Mouse (Mus musculus): ENCODE results near the gene Ltbp1.

Gene Ltbp1

DNA sequence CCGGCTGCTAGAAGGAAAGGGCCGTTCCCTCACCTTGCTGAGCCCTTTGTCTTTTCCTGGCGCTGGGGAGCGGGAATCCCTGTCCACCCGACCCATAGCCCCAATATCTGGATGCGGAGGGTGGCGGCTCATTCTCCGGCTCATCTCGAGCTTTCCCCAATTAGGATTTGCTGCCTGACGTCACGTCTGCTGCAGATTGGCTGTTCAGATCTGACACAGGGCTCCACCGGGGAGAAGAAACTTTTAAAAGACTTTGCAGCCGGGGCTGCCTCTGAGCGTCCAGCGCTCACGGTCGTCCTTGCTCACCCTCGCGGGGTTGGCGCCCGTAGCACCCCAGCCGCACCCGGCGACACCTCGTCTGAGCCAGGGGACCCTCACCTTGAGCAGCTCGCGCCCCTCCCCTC, at the start of gene Ltbp1:
TSS of gene Ltbp1 (plus strand) at position 288 of the 404 bp plus-strand sequence.
- peak; percentile 20 for DNase-seq (ENCODE audit: low read depth)

DNA sequence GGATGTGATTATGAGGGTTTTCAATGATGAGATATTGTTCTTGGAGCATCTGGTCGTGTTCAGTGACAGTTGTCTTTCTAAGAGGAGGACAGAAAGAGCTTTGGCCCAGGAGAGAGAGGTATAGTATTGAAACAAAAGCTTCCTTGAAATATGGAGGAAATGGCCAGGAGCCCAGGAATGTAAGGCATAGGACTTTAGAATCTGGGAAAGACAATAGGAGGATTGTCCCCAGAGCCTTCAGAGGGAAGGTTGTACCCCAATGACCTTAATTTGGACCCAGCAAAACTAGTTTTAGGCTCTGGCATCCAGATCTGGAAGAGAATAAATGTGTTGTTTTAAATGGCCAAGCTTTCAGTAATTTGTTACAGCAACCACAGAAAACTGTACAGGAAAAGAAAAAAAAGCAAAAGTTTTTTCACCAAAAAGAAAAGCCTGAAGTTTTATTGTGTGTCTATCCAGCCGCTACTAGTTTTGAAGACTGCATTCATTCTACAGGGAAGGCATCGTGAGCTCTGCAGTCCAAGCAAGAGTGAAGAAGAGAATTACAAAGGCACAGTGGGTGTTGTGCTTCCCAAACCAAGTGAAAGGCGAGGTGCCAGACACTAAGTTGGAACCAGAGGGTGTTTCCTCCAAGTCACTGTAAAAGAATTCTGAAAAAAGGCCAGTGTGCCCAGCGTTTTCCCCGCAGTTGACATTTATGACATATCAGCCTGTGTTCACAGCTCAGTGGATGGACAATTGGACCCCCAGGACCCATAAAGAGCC, 45.7 kb upstream of the Ltbp1 start:
- no peak for DNase-seq (ENCODE audit: low read depth)

DNA sequence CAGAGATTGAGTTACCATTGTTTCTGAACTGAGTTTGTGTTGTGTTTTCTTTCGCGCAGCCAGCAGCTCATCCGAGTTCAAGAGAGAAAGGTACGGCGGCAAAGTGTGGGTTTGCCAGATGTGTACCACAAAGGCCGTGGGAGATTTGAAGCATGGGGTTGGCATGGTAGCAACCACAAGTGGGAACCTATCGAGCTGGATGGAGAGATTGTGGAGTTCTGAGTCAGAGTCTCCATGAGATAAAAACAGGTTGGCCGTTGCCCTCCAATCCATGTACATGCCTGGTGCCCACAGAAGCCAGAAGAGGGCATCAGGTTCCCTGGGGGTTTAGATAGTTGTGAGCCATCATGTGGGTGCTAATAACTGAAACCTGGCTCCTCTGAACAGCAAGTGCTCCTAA, 42.1 kb upstream of the Ltbp1 start:
- no peak for DNase-seq (ENCODE audit: low read depth)

DNA sequence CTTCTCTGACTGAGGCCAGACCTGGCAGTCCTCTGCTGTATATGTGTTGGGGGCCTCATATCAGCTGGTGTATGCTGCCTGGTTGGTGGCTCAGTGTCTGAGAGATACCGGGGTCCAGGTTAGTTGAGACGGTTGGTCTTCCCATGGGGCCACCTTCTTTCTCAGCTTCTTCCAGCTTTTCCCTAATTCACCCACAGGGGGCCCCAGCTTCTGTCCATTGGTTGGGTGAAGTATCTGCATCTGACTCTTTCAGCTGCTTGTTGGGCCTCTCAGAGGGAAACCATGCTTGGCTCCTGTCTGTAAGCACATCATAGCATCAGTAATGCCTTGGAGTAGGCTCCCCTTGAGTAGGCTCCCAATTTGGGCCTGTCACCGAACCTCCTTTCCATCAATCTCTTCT, 41.5 kb upstream of the Ltbp1 start:
- no peak for DNase-seq (ENCODE audit: low read depth)

DNA sequence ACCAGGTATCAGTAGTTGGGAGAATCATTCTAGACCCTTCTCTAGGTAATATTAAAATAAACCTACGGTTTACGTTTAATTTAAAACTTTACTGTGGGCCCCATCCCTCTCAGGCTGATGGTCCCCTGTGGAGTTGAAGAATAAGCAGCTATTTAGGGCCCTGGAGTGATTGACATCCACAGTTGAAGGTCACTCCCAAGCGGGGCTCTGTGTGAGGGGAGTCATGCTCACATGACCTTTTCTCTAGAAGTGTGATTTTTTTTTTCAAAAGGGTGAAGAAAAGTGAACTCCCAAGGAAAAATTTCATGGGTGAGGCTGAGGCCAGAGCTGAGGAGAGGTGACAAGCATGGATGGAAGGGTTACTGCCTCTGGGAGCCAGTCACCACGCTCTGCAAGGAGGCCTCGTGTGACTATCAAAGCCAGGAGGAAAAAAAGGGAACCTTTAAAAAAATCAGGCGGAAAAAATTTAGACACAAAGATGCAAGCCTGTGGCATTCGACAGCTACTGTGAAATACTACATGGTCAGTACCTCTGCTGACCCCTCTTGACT, 38.0 kb upstream of the Ltbp1 start:
- no peak for DNase-seq (ENCODE audit: low read depth)

DNA sequence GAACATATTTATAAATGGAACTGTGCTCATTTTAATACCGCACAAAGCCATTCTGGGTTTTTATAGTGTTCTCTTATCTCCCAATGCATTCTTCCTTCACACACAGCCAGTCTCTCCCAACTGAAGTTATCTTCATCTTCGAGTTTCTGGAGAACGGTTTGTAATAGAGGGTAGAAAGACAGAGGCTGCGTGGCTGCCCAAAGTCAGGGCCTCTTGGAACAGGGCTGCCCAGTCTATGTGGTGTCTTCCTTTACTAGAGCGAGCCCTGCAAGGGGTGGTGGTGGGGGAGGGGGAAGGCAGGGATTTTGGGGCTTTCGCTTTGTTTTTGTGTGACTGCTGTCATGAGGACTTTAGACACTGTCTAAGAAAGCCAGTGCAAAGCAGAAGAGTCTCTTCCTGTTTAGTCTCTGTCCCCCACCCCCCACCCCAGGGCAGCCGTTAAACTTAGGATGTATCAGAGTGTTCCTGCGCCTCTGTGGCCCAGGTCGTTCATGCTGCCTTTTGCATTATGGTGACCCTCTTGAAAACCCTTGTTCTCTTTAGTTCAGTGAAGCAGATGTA, 37.1 kb upstream of the Ltbp1 start:
- DNase-seq (ENCODE audit: low read depth): no peak

DNA sequence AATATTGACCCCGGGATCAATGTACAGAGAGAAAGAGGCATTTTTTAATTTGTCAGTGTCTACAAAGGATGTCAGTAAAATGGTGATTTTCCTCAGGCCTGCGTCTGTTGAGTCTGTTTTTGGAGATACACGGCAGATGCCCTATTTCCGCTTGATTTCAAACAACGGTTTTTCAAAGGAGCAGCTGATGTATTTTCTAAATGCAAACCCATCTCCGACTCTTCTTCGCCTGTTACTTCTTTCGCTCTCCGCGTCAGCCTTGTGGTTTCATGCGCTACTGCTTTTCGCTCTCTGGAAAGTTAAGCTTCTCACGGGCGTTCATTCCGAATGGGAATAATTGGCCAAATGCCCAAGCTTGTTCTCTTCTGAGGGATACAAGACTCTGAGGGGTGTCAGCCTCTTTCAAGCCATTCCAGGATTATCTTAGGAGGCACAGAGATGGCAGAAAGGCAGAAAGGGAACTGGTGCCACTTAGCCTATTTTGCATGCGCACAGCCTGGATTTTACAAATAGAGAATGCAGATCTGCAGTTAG, 36.6 kb upstream of the Ltbp1 start:
- no peak for DNase-seq (ENCODE audit: low read depth)

DNA sequence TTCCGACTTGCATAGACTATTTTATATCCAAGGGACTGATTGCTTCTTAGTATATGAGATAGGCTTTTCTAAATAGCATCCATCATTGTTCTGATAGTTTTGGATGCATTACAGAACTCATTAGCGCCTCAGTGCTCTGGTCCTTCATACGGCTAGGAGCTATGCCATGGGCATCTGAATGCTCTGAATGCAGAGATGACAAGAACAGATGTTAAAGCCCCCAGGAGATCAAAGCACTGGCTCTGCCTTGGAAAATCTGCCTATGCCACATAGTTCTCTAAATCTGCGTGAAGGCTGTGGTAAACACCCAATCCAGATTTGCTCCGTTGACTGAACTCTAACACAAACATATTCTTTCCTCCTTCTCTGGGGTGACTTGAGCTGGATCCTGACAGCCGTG, 30.2 kb upstream of the Ltbp1 start:
- no peak for DNase-seq (ENCODE audit: low read depth)

DNA sequence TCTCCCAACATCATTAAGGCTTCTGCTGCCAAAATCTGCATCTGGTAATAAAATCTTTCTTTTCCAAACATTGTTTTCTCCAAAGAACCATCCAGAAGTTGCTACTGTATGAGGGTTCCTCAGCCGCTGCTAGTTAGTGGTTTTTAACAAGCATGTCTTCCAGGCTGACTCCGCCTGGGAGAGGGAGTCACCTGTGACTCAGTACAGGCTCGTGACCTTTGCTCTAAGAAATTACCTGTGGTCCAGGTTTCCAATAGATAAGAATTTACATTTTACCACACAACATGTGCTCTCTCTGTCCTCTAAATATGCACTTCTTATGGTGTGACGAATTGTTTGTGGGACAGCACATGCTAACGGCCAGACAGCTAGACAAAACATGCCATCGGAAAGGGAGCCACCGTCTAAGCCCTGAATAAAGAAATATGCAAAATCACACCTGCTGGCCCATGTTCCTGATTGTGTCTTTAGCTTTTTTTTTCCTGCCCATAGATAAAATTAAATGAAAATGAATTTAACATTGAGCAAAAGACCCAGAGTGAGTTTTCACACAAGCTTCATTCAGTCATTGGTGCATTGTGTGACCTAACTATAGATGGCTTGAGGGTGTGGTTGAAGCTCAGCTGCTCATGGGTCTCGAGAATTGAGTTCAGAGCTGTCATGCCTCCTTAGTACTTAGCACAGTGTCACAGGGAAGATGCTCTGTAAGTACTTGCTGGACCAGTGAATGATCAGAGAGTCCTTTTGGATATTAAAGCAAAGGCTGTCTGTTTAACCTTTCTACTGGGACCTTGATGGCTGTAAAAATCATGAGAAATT, 29.0 kb upstream of the Ltbp1 start:
- no peak for DNase-seq (ENCODE audit: low read depth)

DNA sequence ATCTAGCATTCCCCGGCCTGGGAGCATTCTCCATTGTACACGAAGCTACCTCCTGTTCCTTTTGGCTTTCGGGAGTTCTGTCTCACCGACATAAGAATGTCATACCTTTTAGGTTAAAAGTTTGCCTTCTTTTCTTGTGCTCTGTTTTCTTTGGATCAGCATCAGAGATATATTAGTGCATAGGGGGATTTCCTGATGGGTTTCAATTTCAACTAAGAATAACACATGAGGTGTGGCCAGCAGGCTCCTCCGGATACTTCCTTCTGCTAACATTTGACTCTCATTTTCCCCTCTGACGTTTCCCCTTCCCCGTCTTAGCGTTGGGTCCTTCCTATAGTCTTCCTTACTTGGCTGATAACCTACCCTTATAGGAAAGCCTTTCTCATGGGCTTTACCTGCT, 25.6 kb upstream of the Ltbp1 start:
- DNase-seq (ENCODE audit: low read depth): no peak

DNA sequence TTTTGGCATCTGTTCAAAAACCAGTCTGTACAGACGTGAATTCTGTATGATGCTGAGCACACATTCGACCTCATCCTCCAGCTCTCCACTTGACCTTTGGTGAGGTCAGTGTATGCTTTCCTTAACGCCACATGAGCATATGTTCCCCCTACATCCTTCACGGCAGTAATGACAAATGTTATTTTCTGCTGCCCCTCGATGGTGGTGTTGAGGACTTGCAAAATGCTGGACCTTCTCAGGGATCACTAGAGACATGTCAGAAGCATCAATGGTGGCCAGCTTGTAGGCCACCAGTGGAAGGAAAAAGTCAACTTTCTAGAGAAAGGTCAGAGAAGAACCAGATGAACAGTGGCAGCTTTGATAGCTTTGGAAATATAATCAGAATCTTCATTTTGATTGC, 23.7 kb upstream of the Ltbp1 start:
- no peak for DNase-seq (ENCODE audit: low read depth)

DNA sequence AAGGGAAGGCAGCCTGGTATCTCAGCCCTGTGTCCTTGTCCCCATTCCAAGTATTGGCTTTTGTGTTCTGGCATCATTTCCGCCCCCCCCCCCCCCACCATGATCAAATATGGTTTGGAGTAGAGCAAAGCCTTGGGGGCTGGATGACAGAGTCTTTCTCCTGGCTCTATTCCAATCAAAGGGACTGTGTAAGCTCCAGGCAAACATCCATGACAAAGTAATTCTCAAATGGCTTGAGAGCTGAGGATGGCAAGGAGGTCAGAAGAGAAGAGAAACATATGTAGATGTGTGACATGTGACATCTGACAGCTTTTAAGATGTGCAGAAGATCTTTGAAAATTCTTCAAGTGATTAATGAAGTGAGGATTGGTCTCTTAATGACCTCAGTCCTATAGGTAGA, 22.5 kb upstream of the Ltbp1 start:
- no peak for DNase-seq (ENCODE audit: low read depth)

DNA sequence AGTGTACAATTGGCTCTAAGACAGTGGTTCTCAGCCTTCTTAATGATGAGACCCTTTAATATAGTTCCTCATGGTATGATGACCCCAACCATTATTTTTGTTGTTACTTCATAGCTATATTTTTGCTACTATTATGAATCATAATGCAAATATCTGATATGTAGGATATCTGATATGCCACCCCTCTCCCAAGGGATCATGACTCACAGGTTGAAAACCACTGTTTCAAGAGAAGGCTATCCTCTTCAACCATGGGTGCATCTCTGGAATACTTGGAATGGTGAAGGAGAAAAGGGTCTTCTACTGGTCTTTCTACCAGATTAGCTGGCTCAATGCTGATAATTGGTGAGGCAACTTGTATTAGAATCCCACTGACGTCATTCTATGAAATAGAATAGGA, 21.3 kb upstream of the Ltbp1 start:
- DNase-seq (ENCODE audit: low read depth): no peak

DNA sequence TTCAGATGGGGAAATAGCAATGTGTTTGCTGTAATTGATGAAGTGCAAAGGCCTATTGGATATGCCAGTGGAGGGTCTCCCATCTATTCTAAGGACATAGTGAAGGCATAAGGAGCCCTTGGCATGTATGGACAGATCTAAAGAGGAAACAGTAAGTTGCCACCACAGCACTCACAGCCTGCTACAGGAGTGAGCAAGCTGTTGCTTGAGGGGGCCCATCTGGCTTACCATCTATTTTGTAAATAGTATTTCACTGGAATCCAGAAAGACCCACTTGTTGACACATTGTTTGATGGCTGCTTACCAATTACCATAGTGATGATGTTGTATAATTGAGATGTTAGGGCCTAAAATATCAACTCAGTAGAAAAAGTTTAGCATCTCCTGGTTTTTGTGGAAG, 20.7 kb upstream of the Ltbp1 start:
- no peak for DNase-seq (ENCODE audit: low read depth)

DNA sequence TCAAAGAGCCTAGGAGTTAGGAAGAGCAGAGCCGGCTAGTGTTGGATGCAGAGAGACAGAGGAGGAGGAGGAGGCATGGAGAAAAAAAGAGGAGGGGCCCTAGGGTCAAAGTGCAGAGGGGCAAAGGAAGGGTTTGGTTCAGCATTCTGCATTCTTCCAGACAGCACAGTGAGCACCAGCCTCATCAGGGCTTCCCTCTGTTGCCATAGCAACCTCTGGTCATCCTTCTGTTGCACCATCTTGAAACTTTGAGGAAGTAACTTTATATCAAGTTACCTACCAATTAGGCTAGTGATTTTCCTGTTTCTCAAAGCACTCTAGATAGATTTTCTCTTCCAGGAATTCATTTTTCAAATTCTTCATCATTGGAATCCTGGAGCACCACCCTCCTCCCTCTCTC, 18.3 kb upstream of the Ltbp1 start:
- no peak for DNase-seq (ENCODE audit: low read depth)

DNA sequence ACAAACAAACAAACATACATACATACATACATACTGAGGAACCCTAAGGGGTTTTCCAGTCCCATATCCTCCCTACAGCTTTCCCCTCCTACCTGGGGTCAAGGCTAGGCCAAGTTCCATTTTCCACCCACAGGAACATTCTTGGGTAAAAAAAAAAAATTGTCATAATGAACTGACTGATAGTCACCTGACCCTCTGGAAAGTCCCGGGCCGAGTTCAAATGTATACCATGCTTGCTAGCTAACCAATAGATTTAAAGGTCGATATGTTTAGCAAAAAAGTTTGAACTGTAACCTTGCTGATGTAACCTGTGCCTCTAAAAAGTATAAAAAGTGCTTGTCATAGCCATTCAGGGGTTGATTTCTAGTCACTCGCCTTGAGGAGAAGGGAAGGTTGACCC, 15.7 kb upstream of the Ltbp1 start:
- DNase-seq (ENCODE audit: low read depth): no peak

DNA sequence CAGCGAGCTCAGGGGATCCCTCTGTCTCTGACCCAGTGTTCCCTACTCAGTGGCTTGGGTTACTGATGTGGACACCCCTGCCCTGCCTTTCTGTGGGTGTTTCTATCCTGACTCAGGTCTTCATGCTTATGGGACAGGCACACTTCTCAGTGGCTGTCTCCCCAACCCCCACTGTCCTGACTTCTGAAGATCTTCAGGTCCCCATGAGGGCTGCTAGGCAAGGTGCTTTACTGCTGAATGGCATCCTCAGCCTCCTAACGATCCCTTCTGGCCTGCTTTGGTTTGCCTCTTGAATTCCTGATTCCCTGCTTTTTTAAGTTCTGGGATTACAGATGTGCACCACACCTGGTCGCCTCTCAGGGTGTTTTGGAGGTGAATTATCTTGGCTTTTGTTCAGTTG, 14.8 kb upstream of the Ltbp1 start:
- DNase-seq (ENCODE audit: low read depth): no peak

DNA sequence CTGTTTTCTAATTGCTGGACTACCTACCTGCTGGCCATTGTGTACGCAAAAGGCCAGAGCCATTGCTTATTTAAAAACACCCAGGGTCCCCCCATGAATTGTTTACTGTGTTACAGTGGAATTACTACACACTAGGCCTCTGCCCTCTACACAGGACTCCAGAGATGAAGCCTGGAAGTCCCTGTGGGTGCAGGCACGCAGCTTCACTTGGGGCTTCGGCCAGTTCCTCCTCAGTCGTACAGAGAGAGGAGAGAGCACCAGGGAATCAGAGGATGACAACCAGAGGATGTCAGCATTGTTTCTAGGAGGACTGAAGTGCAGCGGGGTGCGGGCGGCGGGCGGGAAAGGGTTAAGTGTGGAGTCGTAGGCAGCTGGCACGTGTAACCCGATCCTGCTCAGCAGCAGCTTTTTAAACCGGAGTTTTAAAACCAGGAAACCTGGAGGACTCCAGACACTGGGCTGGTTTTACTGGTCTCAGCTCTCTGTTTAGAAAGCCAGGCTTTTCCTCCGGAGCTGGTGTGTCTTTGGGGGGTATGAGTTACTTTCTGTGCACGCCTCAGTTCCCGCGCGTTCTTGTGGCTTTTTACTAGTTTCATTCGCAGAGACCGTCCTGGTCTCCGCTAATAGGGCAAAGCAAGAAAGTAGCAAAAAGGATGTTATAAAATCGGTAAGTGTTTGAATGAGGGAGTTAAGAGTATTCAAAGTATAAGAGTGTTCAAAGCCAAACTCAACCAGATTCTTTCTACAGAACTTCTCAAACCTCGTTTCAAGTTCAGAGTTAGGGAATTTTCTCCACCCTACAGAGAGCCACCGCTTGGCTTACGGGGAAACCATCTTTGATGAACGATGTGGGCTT, 11.4 kb upstream of the Ltbp1 start:
- DNase-seq (ENCODE audit: low read depth): no peak

DNA sequence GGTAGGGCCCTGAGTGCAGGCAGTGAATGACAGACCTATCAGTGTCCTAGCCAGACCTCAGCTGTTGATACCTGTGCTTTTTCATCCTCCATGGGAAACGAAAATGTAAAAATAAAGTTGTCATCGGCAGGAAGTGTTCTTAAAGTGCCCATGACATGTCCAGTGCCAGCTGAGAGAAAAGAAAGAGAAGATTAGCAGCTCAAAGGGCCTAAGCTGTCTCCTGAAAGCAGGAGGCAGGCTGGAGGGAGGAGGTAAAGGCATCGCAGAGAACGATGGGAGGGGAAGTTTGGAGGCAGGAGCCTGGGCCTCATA, 10.8 kb upstream of the Ltbp1 start:
- DNase-seq (ENCODE audit: low read depth): no peak

DNA sequence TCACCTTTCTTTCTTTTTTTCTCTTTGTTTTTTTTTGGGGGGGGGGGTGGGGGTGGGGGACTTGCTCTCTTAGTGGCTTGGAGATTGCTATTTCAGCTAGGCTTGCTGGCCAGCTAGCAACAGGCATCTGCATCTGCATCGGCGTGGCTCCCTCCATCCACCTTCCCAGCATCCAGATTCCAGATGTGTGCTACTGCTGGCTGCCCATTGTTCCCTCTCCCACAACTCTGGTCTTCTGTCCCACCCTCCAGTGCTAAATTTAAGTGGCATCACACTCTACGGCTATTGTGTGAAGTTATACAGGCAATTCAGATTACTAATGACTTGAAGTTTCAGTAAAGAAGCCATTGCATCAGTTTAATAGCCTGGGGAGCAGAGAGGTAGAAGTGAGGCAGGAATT, 10.1 kb upstream of the Ltbp1 start:
- DNase-seq (ENCODE audit: low read depth): no peak

DNA sequence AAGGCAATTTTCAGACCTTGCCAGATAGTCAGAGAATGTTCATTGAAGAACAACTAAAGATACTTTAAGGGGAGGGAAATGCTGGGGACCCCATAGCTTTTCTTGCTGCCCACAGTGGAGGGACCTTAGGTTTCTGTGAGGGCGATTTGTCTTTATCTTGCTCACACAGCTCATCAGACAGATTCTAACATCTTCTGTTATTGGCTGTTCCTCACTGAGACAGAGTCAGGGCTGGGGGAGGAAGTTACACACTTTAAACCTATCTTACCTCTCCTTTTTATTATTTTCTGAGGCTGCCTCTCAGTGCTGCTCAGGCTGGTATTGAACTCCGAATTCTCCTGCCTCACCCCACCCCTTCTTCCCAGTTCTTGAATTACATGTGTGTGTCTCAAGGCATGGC, 5.3 kb upstream of the Ltbp1 start:
- no peak for DNase-seq (ENCODE audit: low read depth)

DNA sequence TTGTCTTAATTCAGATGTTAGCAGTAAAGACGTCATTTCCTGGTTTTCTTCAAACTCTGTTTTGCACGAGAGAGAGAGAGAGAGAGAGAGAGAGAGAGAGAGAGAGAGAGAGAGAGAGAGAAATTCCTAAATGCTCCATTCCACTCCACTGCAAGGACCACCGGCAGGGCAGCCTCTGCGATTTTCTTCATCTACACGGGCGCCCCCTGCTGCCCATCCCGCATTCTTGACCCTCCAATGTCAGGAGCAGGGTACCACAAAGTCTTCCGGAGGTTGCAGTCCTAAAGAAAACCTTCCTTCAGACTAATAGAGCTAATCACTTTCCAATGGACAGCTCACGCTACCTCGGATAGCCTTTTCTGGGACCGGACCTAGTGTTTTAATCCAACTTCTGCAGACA, 548 bp upstream of the Ltbp1 start:
- DNase-seq (ENCODE audit: low read depth): peak; percentile 51
